Mouse (Mus musculus): ENCODE measurements around the gene Tiam2. TPM values are rescaled to one million over a fixed set of nuclear protein-coding genes. Genes with fewer than 3 reads are reported as not detected.

Gene Tiam2
- total RNA-seq, 2 experiments from 2014 or later: 10.1 to 13.1 TPM

GRCm38 (mm10) chr17:3451077-3451476 is 124.7 kb downstream of the Tiam2 start:
- peak; percentile 81 for DNase-seq

- DNase-seq: no peak
Measured at GRCm38 (mm10) chr17:3452571-3453311, 126.4 kb downstream of the Tiam2 start.

GRCm38 (mm10) chr17:3453946-3454345 is 127.6 kb downstream of the Tiam2 start:
- DNase-seq: no peak

- no peak for DNase-seq
Measured at GRCm38 (mm10) chr17:3454850-3455249, 128.5 kb downstream of the Tiam2 start.

- no peak for DNase-seq
Measured at GRCm38 (mm10) chr17:3457914-3458681, 131.7 kb downstream of the Tiam2 start.

- no peak for DNase-seq
Measured at GRCm38 (mm10) chr17:3465861-3466260, 139.5 kb downstream of the Tiam2 start.

GRCm38 (mm10) chr17:3466681-3467080 is 140.3 kb downstream of the Tiam2 start:
- DNase-seq: no peak

- no peak for DNase-seq
Measured at GRCm38 (mm10) chr17:3467636-3468324, 141.4 kb downstream of the Tiam2 start.

- no peak for DNase-seq
Measured at GRCm38 (mm10) chr17:3472018-3472417, 145.6 kb downstream of the Tiam2 start.

GRCm38 (mm10) chr17:3476546-3476945 is 150.2 kb downstream of the Tiam2 start:
- no peak for DNase-seq

- no peak for DNase-seq
Measured at GRCm38 (mm10) chr17:3481576-3482575, 155.5 kb downstream of the Tiam2 start.

GRCm38 (mm10) chr17:3483091-3483490 is 156.7 kb downstream of the Tiam2 start:
- DNase-seq: no peak

- peak; percentile 71 for DNase-seq
Measured at GRCm38 (mm10) chr17:3485851-3486250, 159.5 kb downstream of the Tiam2 start.

GRCm38 (mm10) chr17:3487211-3487610 is 160.8 kb downstream of the Tiam2 start:
- DNase-seq: no peak

GRCm38 (mm10) chr17:3487721-3488601 is 161.6 kb downstream of the Tiam2 start:
- DNase-seq: no peak

GRCm38 (mm10) chr17:3490216-3490895 is 164.0 kb downstream of the Tiam2 start:
- peak; percentile 49 for DNase-seq

GRCm38 (mm10) chr17:3491065-3491464 is 164.7 kb downstream of the Tiam2 start:
- no peak for DNase-seq

GRCm38 (mm10) chr17:3491667-3492066 is 165.3 kb downstream of the Tiam2 start:
- DNase-seq: no peak

- no peak for DNase-seq
Measured at GRCm38 (mm10) chr17:3495576-3495975, 169.2 kb downstream of the Tiam2 start.

GRCm38 (mm10) chr17:3496080-3496479 is 169.7 kb downstream of the Tiam2 start:
- DNase-seq: no peak
